Mouse (Mus musculus) thymus, adult 2 months (tissue): Measurements from ENCODE around the gene Ankdd1b.

ENCODE experiments used
- CTCF ChIP-seq: fragments of 200-500 bp; IDR thresholded peaks from 2 replicates; pipeline ENCODE4 v1.5.1; 2012; ENCODE audit warnings: mild to moderate bottlenecking, control low read depth, low read length, moderate library complexity, borderline replicate concordance; ENCODE audit not compliant: control insufficient read depth, poor library complexity, insufficient read depth; ENCODE audit errors: extremely low read depth
- POLR2A ChIP-seq: fragments of 200-500 bp; IDR thresholded peaks from 2 replicates; pipeline ENCODE4 v1.6.1; 2012; ENCODE audit warnings: mild to moderate bottlenecking, low read length, control low read depth, moderate library complexity; ENCODE audit not compliant: control insufficient read depth, poor library complexity, insufficient read depth; ENCODE audit errors: extremely low read depth

DNA sequence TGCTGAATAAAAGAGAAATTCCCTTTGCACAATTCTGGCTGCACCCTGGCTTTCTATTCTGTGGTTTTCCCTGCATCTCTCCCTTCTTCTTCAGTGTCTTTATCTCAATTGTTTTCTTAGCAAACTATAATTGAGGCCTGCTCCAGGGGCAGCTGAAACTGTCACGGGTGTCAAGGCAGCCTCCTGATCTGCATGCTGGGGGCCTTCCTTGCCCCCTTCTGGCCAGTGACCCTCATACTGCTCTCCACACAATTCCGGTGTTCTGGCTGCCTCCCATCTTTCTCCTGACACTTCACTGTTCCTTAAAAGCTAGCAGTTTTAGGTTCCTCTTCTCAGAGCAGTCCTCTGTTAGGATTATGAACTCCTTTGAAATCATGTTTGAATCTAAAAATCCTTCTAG is 81.7 kb downstream of the Ankdd1b start:
- TF ChIP-seq POLR2A = no peak
- no peak for TF ChIP-seq CTCF
